Comparison of ENCODE assay signal across 14 mouse cellular contexts in genomic region chr12:112554900-112555299, GRCm38 (mm10). TPM values are rescaled to one million over a fixed set of nuclear protein-coding genes. Genes with fewer than 3 reads are reported as not detected.
DNase-seq lines count a peak whose midpoint lies in the region; ATAC-seq and TF ChIP-seq lines count a peak whose summit lies in the region.
"Had no signal": no experiment of that assay in that cellular context is flagged by ENCODE, and none has a peak within 500 bp of the region (broad histone marks: within the 10 kb centered on the region; RNA-seq: fewer than 3 reads in every experiment).

No protein-coding gene starts in this region.

- DNase-seq in embryo, embryonic 11 days = peak; percentile 49
- DNase-seq in embryo, embryonic 9.5 days (ENCODE audit: extremely low spot score) = no peak
- peak; percentile 59 for DNase-seq in kidney, adult 18-20 months
- peak; percentile 84 to 91 for DNase-seq in kidney, postnatal 4 days
- peak; percentile 67 for DNase-seq in retina, postnatal 1 day
- no peak for DNase-seq in neural tube, embryonic 10.5 days (ENCODE audit: extremely low spot score, low spot score)
- DNase-seq in cerebellum, adult 2 months = no peak
- DNase-seq: heart, adult 2 months; heart, postnatal 4 days; right cerebral cortex, postnatal 25 days had no signal

- H3K4me2 ChIP-seq in forebrain, embryonic 12.5 days = no peak overlapping the region
- H3K4me2 ChIP-seq: lung, embryonic 15.5 days had no signal

- H3K27ac ChIP-seq in forebrain, embryonic 12.5 days = no peak overlapping the region
- H3K27ac ChIP-seq in cerebellum, adult 2 months (ENCODE audit: insufficient read depth, low read length) = no peak overlapping the region
- H3K27ac ChIP-seq: heart, adult 2 months; lung, embryonic 15.5 days had no signal

- peaks cover 20% of the 10 kb centered on the region for H3K4me1 ChIP-seq in forebrain, embryonic 12.5 days
- H3K4me1 ChIP-seq in cerebellum, adult 2 months (ENCODE audit: control insufficient read depth, insufficient read depth, low read length) = no peaks in the 10 kb centered on the region

- no peak overlapping the region for H3K4me3 ChIP-seq in forebrain, embryonic 12.5 days (replicated peaks)
- no peak overlapping the region for H3K4me3 ChIP-seq in cerebellum, adult 2 months (replicated peaks; ENCODE audit: insufficient read depth, low read depth, low read length)
- H3K4me3 ChIP-seq: heart, adult 2 months; lung, embryonic 15.5 days had no signal

- no peak for TF ChIP-seq CTCF in cerebellum, adult 2 months (IDR thresholded peaks at IDR 0.05; ENCODE audit: borderline replicate concordance, insufficient read depth, low read depth, low read length)

- no peak for ATAC-seq in forebrain, embryonic 12.5 days (ENCODE audit: low FRiP score)
- ATAC-seq: midbrain, embryonic 16.5 days had no signal

- no peaks in the 10 kb centered on the region for H3K36me3 ChIP-seq in forebrain, embryonic 12.5 days (replicated peaks)
- H3K36me3 ChIP-seq: G1E; lung, embryonic 15.5 days had no signal

- H3K9ac ChIP-seq in forebrain, embryonic 12.5 days = no peak overlapping the region
- H3K9ac ChIP-seq: lung, embryonic 15.5 days had no signal

- H3K9me3 ChIP-seq in forebrain, embryonic 12.5 days = no peaks in the 10 kb centered on the region
- H3K9me3 ChIP-seq: G1E; lung, embryonic 15.5 days had no signal

- no peak for TF ChIP-seq POLR2A in cerebellum, adult 2 months (IDR thresholded peaks at IDR 0.05; ENCODE audit: borderline replicate concordance, insufficient read depth, low read length)

- WGBS in forebrain, embryonic 12.5 days = 27% methylated on average over 12 of the region's 12 CpGs
- WGBS in cerebellum, adult 2 months = 54% methylated on average over 12 of the region's 12 CpGs

- H3K27me3 ChIP-seq in forebrain, embryonic 12.5 days = 0 out of 2 replicates have a peak, but pooled peaks cover 3% of the 10 kb centered on the region
- no peaks in the 10 kb centered on the region for H3K27me3 ChIP-seq in cerebellum, adult 2 months (ENCODE audit: control insufficient read depth, insufficient read depth, low read length)
- H3K27me3 ChIP-seq: lung, embryonic 15.5 days had no signal

RNA-seq across cellular contexts. Expression of gene Inf2, which starts 33.7 kb away (rescaled TPM):
- polyA plus RNA-seq in forebrain, embryonic 12.5 days (2016; fragmentation: Nextera tagmentation; extraction: Ambion mirVana) = 0.70 and 1.3 TPM in 2 replicates
- 34.9 and 41.8 TPM in 2 replicates for polyA plus RNA-seq in cerebellum, adult 2 months (2012; rRNA removed)

RNA-seq across cellular contexts. Expression of gene Tmem179, which starts 38.4 kb away (rescaled TPM):
- polyA plus RNA-seq in forebrain, embryonic 12.5 days (2016; fragmentation: Nextera tagmentation; extraction: Ambion mirVana) = 10.7 and 11.5 TPM in 2 replicates
- polyA plus RNA-seq in cerebellum, adult 2 months (2012; rRNA removed) = 51.7 and 71.0 TPM in 2 replicates

Comparison
In these comparisons a context has a peak if more than half of its experiments do, and no peak if none do; other contexts are left out.
1. DNase-seq: peak in embryo, embryonic 11 days (single experiment), kidney, adult 18-20 months (single experiment), kidney, postnatal 4 days (2 of 2) and retina, postnatal 1 day (single experiment); none in embryo, embryonic 9.5 days (single experiment), neural tube, embryonic 10.5 days (single experiment) and cerebellum, adult 2 months (0 of 2).
2. RNA of gene Inf2, which starts 33.7 kb away (polyA plus RNA-seq): 34.9 to 41.8 TPM in cerebellum, adult 2 months; 0.70 to 1.3 TPM in forebrain, embryonic 12.5 days; every median in the first group is over 10 times any median in the second.